Mouse (Mus musculus): Measurements from ENCODE around the gene Pex11a.
A peak's percentile ranks its signal among the peaks of the same experiment; 100 is the strongest.
"Not testable (repeated sequence)": the region's sequence is repeated elsewhere in the genome, so short reads cannot be mapped to it uniquely, and the experiment has no call there.

Gene Pex11a

DNA sequence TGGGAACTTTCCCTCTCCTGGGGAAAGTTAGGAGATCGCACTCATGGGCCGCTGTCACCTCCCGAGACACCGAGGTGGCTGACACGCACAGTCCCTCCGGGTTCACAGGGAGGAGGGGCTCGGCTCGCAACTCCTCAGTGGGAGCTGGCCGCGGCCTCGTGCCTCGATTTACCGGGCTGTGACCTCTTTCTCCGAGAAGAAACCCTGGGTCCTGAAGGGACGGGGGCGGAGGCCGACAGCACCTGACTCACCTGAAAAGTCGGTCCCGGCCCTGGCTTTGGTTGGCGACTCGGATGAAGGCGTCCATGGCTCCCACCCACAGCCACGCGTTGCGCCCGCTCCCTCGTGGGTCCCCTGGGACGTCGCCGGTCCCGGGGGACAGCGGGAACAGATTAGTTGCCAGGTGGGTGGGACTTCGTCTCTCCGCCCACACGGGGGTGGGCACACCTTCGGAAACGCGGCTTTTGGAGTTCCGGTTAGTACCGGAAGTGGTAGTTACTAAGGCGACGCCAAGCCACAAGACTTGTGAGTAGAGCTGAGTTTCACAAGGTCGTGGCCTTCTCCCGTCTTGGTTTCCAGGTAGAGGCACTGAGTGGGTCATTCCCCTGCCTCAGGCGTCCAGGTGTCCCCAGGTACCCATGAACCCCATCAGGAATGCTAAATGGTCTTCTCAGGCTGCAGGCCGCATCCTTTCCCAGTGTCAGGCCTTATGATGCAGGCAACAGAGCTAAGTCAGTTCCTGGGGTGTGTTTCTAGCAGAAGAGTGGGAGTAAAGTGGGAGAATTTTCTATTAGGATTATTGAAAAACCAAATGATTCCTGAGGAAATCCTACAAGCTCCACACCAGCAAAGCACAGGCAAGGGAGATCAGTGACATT is at the start of gene Pex11a, which contains the start of gene Wdr93:
Gene Pex11a, minus strand, starts transcription at position 473 of the 878 bp plus-strand sequence.
Gene Wdr93, plus strand, starts transcription at position 505 of the 878 bp plus-strand sequence.
- DNase-seq (ENCODE audit: low spot score in 2 of 2) = peak; percentile 39 to 69

DNA sequence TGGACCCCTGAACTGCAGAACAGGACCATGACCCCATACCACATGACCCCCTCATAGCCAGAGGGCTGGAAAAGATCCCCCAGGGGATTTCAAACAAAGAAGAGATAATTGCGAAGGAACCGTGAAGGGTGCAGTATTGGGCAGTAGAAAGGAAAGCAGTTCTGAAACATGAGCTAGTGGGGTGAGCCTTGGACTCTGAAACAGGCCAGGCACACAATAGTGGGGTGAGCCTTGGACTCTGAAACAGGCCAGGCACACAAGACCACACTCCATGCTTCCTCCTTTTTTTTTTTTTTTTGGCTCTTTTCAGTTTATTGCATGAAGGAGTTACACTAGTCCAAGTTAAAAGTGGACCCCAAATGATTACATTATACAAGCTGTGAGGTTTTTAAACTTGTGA is 46.9 kb upstream of the Pex11a start:
- not testable (repeated sequence) for DNase-seq (ENCODE audit: low spot score in 2 of 2)

DNA sequence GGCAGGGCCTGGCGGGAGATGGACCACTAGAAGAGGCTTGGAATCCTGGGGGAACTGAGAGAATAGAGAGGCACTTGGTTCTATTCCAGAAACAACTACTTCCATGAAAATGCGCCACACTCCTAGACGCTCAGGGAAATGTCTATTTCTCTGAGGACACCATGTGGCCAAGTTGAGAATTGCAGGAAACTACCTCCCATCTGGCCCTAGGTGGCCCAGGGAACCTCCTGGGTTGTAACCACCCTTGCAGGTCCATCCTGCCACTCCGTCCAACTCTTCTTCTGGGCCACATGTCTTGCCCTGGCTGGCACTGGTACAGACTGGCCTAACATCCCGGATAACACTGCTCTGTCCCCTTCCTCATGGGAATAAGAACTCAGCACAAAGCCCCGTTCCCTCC is 43.4 kb upstream of the Pex11a start:
- peak in 1 of 2 experiments; percentile 71 for DNase-seq (ENCODE audit: low spot score in 2 of 2)

DNA sequence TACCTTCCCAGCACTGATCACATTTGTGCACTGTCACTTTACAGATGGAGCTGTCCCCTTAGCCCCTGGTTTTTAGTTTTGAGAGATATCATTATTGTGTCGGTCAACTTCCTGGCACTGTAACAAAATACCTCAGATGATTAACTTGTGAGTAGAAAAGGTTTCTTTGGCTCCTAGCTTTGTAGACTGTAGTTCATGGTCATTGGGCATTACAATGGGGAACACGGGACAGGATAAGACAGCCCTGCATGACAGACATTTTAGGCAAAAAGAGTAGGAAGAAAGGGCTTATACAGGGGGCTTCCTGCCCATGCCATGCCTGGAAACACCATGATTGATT is 39.6 kb upstream of the Pex11a start:
- DNase-seq (ENCODE audit: low spot score in 2 of 2) = no peak

DNA sequence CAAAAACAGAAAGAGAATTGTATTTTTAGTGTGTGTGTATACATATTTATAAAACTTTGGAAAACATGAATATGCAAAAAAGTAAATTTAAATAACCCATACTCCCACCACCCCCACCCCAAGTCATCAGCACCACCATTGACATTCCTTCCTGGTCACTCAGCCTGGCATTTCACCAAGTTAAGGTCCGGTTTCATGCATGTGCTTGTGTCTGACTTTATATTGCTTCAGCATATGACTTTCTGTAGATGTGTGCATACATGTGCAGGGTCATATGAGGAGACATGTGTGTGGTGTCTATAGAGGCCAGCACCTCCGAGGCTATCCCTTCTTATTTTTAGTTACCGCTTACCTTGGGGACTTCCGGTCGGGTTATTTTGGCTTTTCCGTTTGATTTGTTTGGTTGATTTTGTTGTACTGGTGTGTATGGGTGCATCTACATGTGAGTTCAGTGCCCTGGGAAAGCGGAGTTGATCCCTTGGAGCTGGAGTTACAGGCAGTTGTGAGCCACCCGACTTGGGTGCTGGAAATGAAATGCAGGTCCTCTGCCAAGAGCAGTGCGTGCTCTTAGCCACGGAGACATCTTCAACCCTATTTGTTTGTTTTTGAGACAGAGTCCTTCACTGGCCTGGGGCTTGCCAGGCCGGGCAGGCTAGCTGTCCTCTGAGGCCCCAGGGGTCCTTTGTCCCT is 39.0 kb upstream of the Pex11a start:
- no peak for DNase-seq (ENCODE audit: low spot score in 2 of 2)

DNA sequence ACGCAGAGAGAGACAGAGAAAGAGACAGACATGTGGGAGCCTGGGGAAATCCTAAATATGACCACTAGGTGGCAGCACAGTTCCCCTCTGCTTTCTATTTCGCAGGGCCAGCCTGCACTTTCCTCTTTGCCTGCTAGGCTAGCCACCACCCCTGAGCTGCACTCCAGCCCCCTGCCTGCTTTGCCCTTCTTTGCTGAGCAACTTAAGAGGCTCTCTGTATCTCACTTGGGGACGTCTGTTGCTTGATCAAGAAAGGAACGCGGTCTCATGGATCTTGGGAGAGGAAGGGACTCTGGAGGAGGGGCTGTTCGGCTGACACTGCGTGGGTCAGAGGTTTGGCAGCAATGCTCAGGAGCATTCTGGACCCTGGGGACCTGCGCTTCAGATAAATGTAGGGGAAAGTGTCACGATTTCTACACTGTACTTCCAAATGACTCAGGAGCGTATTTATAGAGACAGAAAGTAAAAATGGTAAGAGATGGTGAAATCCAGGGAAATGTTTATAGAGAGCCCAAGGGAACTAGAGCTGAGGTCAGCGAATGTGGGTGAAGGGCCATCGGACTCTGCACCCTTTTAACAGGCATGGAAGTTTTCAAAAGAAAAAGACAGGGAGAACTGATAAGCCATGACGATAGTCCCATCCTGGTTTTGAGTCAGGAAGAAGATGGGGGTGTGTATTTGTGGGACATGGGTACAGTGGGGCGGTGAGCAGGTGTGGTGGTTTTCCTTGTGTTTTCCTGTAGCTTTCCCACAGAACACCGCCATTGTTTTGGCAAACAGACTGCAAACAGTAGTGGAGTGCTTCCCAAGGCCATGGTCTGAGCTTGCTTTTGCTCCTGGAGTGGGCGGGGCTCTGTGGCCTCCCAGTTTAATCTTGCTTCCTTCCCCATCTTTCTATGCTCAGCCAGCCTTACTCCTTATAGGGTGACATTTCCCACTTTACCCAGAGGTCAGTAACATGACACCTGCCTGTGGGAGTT is 38.0 kb upstream of the Pex11a start:
- DNase-seq (ENCODE audit: low spot score in 2 of 2) = peak; percentile 55 to 80

DNA sequence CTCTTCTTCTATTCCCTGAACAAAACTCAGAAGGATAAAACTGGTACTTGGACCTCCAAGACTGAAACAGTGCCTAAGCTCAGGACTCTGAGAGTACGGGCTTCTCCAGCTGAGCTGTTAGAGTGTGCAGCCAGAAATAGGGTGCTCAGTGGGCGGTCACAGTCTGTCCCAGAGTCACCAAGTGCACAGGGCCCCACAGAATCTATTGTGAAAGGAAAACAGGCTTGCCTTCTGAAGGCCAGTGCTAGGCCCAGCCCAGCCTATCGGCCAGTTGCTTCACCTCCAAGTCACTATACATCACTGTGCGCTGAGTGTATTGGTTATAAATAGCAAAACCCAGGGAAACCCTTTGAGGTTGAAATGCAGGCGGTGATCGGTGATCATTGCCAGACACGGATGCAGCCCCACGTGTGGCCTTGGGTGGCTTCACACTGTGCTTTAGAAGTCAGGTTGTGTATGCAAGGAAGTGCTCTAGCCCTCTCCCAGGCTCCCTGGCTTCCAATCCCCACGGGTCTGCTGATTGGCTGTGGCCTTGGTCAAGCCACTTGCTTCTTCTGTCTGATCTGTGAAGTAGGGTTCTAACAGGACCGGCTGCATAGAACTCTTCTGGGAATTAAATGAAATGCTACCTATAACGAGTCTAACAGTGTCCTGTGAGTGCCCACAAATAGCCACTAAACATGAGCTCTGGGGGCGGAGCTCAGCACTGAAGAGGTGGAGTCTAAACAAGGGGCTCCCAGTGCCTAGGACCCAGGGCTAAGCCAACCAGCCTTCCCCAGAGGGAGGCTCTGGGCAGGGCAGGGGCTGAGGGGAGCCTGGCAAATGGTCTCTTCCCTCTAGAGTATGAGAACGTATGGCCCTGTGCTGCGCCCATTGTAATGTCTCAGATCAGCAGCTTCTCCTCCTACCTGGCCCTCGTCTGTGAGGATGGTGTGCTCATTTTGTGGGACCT is 28.9 kb upstream of the Pex11a start:
- no peak for DNase-seq (ENCODE audit: low spot score in 2 of 2)

DNA sequence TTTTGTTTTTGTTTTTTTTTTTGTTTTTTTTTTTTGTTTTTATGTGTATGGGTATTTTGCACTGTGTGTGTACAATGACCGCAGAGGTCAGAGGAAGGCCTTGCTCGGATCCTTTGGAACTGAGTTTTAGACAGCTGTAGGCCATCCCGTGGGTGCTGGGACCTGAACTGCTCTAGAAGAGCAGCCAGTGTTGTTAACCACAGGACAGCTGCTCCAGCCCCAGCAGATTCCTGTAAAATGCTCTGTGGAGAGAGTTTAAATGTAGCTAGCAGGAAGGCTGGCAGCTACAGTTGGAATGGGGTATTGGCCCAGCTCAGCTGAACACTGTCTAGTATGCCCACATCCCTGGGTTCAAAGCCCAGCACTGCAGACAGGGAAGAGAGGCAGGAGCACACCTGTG is 26.7 kb upstream of the Pex11a start:
- no peak for DNase-seq (ENCODE audit: low spot score in 2 of 2)

DNA sequence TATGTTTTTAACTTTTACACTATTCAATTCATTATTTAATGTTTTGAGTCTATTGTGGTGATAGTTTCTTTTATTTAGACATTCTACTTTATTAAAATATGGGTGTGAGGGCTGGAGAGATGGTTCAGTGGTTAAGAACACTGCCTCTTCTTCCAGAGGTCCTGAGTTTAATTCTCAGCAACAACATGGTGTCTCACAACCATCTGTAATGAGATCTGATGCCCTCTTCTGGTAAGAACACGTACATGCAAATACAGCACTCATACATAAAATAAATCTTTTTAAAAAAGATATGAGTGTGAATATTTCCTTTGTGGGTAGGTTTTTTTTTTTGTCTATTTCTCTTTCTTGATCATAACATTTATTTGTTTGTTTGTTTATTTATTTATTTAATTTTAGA is 23.1 kb upstream of the Pex11a start:
- DNase-seq (ENCODE audit: low spot score in 2 of 2) = no peak

DNA sequence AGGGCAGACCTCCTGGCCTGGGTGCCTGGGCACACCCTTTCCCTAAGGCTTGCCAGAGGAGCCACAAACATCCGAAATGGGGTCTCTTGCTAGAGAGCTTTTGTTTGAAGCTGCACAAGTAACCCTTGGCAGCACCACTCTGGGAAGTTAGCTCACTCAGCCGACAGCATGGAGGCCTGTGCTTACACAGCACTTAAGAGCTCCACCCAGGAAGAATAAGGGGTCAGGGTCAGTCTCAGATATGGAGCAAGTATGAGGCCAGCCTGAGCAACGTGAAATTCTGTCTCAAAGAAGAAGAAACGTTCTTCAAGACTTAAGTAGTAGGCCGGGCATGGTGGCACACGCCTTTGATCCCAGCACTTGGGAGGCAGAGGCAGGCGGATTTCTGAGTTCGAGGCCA is 19.2 kb upstream of the Pex11a start:
- no peak for DNase-seq (ENCODE audit: low spot score in 2 of 2)

DNA sequence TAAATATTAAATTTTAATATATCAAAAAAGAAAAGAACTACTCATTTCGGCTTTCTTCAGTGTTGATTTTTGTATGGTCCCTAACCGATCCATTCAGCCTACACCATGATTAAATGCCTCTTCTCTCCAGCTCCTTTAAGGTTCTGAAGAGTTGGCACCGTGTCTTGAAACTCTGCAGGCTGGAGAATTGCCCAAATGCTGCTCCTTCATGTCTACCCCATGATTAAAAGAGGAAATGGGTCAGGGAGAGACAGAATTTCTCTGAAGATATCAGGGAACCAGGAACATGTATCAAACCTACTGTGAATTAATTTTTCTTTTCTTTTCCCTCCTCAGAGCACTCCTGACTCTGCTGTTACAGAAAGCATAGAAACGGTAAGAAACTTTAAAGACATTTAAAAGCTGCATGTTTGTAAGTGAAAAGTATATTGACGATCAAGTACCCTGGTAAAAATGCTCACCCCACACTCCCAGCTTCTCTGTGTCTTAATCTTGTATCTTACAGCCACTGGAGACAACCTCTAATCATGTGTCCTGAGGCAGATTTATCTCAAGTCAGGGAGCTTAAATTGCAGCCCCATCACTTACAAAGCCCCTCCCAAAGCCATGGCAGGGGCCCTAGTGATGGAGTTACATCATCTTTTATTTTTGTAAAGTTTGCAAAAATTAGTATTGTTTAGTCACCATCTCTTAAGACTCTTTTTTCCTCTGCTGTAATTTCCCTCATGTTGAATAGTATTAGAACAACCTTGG is 18.4 kb upstream of the Pex11a start:
- no peak for DNase-seq (ENCODE audit: low spot score in 2 of 2)

DNA sequence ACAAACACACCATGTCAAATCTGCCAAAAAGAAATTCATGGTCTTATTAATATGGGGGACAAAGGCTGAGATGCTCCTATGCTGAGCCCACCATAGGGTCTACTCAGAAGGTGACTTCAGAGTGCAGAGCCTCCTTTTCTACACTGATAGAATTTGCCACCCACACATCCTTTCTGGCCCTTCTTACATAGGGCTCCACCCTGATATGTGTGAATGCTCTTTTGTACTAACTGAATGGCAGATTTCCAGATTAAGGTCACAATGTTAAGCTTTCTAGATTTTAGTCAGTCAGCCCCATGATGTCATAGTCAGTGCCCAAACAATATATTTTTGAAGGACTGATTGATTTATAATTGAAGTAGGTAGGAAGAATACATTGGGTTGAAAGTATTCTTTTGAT is 16.8 kb upstream of the Pex11a start:
- no peak for DNase-seq (ENCODE audit: low spot score in 2 of 2)

DNA sequence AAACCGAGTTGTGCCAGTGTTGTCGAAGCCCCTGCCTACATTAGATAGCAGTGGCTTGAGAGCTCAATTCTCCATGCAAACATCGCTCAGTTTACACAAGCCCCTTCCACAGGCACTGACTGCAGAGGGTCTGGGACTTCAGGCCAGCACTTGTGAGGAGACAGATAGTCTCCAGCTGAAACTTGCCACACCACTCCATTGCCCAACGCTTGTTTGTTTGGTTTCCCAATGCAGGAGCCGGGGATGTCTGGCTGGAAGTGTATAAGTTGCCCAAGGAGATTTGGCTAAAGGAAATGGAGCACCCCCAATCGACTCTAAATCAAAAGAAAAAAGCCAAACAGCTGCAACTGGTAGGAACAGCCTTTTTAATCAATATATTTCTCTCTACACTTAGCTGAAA is 15.2 kb upstream of the Pex11a start:
- no peak for DNase-seq (ENCODE audit: low spot score in 2 of 2)

DNA sequence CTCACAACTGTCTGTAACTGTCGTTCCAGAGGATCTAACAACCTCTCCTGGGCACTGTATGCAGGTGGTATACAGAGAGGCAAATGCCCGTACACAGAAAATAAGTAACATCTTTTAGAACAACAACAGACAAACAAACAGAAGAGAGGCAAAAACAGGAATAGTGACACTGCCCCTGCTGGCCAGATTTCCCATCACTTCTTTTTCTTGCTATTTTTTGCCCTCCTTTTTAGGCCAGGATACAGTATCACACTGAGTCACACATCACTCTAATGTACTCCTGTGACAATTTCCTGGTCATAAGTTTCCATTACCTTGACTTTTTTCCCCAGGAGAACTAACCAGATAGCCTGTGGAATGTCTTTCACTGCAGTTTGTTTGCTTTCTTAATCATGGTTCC is 13.4 kb upstream of the Pex11a start:
- DNase-seq (ENCODE audit: low spot score in 2 of 2) = no peak

DNA sequence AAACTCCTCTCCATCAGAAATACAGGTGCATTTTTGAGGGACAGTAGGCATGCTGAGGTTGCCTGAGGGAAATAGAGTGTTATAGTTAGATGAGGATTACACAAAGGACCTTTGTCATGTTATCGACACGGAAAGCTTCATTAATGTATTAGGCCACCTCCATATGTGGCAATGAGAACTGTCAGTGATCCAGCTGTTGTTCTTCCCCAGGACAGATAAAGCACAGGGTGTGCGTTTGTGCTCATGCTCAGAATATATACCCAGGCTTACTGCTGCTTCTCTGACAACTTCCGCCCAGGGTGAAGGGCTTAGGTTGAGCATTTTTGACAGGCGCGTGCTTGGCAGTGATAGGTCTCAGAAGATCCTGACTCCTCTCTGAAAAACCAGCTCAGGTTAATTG is 6.6 kb upstream of the Pex11a start:
- no peak for DNase-seq (ENCODE audit: low spot score in 2 of 2)

DNA sequence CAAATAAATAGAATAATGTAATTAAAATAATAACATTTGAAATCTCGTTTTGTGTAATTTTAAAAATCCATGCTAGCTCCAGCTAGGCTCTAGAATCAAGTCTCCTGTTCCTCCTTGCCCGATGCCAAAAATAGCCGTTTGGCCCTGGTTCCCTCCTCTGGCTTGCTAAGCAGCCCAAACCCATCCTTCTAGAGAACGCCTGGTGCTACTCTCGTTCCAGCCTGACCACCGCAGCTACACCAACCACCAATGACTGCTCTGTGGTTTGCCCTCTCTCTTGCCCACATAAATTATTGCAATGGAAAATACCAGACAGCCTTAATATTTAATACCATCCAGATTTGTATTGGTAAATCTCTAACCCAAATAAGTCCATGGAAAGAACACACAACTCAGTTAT is 4.7 kb upstream of the Pex11a start:
- DNase-seq (ENCODE audit: low spot score in 2 of 2) = no peak

DNA sequence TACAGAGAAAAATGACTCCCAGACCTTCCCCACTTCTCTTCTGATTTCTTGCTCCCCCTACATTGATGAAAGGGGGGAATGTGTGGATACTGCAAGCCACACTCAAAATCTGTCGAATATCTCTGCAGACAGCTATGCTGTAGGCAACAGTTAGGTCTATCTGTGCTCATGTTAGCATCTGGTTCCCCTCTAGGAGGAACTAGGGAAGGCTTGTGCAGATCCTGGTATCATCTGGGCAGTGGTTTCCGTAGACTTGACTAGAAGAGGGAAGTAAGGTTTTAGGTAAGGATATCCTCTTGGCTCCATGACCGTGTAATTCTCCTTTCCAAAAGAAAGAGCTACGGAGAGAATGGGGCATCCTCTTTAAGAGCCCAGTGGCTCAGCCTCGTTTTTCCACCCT is 1.7 kb upstream of the Pex11a start:
- no peak for DNase-seq (ENCODE audit: low spot score in 2 of 2)

DNA sequence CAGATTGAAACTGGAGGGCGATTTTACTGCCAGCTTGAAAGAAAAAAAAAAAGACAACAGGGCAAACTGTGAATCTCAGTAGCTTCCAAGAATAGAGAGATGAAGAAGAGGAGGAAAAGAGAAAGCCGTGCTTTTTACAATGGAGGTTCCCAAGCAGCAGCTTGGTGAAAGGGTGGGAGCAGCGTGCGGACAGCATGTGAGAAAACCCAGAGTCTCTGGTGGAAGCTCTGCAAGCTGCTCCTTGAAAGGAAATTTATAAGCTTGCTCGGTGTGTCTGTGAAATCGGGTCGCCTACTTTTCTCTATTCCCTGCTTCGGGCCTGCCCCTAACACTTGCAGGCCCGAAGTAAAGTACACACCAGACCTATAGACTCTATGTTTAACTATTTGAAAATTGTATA is 1.1 kb upstream of the Pex11a start:
- no peak for DNase-seq (ENCODE audit: low spot score in 2 of 2)

DNA sequence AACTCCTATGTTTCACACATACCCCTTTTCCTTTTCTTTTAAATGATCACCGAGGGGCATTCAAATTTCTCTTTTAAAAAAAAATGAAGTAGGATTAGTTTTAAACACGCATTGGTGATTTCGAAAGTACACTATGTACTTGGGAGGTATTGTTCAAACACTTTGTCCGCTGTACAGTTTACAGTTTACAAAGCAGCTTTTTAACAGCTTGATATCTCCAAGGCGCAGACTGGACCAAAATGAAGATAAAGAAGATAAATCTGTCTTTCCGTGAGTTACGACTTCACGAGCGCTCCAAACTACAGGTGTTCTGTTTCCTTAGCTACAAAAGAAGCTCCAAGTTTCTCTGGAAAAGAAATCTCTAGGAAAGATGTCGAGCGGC is 663 bp downstream of the Pex11a start:
- DNase-seq (ENCODE audit: low spot score in 2 of 2) = no peak

DNA sequence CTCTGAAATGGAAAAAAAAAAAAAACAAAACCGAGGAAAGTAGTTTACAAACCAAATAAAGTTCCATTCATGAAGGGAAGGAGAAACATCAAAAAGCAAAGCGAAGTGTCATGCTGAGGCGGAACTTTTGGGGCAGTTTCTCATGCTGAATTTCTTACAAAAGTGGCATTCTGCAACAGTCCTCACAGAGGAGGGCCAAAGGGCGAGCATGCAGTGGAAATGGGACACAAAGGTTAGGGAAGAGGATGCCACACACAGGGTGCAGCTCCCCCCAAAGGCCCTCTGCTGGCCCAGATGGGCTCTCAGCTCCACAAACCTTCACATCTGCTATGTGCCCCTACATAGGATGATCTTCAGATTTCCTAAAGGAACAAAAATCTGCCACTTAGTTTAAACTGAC is 2.7 kb downstream of the Pex11a start:
- no peak for DNase-seq (ENCODE audit: low spot score in 2 of 2)
